Mouse (Mus musculus) kidney, embryonic 15.5 days (tissue): Measurements from ENCODE around the gene Rnaseh2b. TPM values are rescaled to one million over a fixed set of nuclear protein-coding genes. Genes with fewer than 3 reads are reported as not detected.

ENCODE experiments used
- ATAC-seq: fragments of 200-750 bp; cut with Nextera tagmentation; replicated peaks from 2 replicates; pipeline ENCODE4 v1.8.0; 2017; ENCODE audit warnings: moderate TSS enrichment; ENCODE audit not compliant: low FRiP score
- H3K27ac ChIP-seq: fragments of 300-500 bp; sonication (generic); 2 replicates; pipeline ENCODE4 v1.5.1; 2015; ENCODE audit warnings: mild to moderate bottlenecking, inconsistent platforms
- H3K27me3 ChIP-seq: fragments of 300-500 bp; sonication (generic); 2 replicates; pipeline ENCODE4 v1.6.1; 2015; ENCODE audit warnings: inconsistent platforms
- H3K36me3 ChIP-seq: fragments of 300-500 bp; sonication (generic); 2 replicates; pipeline ENCODE4 v1.6.1; 2015; ENCODE audit warnings: inconsistent platforms
- H3K4me1 ChIP-seq: fragments of 300-500 bp; sonication (generic); 2 replicates; pipeline ENCODE4 v1.6.1; 2015; ENCODE audit warnings: inconsistent platforms
- H3K4me2 ChIP-seq: fragments of 300-500 bp; sonication (generic); 2 replicates; pipeline ENCODE4 v1.6.1; 2015; ENCODE audit warnings: moderate library complexity, mild to moderate bottlenecking, inconsistent platforms
- H3K4me3 ChIP-seq: fragments of 300-500 bp; sonication (generic); replicated peaks from 2 replicates; pipeline ENCODE4 v1.5.1; 2015; ENCODE audit warnings: mild to moderate bottlenecking, inconsistent platforms
- H3K9ac ChIP-seq: fragments of 300-500 bp; sonication (generic); 2 replicates; pipeline ENCODE4 v1.6.1; 2015; ENCODE audit warnings: mild to moderate bottlenecking, inconsistent platforms
- H3K9me3 ChIP-seq: fragments of 300-500 bp; sonication (generic); replicated peaks from 2 replicates; pipeline ENCODE4 v1.6.1; 2016; ENCODE audit warnings: inconsistent platforms
- WGBS: fragments of 180-500 bp; shearing (Covaris S2); methylation state at CpG from one replicate; pipeline ENCODE4 v1.1.7; 2015; ENCODE audit warnings: mixed read lengths; 5-methylcytosine and 5-hydroxymethylcytosine counted together
- polyA plus RNA-seq: library from polyadenylated mRNA; unstranded; fragments of >200 nt; fragmentation: Nextera tagmentation; extraction: Ambion mirVana; gene quantifications from 2 replicates; pipeline ENCODE4 v1.2.1, GENCODE M21; 2015

Rnaseh2b gene
- polyA plus RNA-seq, 1 experiment from 2014 or later = 53.6 TPM

- no peak for ATAC-seq
- 71% methylated on average over 10 of the region's 10 CpGs for WGBS
- Histone ChIP-seq H3K4me1 (0 out of 2 replicates have a peak, but pooled peaks cover 3% of the 10 kb centered on the region), H3K9me3 (no peaks in the 10 kb centered on the region), H3K4me2 (no peak overlapping the region), H3K4me3 (no peak overlapping the region), H3K9ac (no peak overlapping the region; the same call in 1 of the 2 replicates), H3K36me3 (no peaks in the 10 kb centered on the region), H3K27me3 (no peaks in the 10 kb centered on the region), H3K27ac (no peak overlapping the region)
Observed at GRCm38 (mm10) chr14:62342643-62343144, 50.3 kb downstream of the Rnaseh2b start.

GRCm38 (mm10) chr14:62346570-62346969 is 54.2 kb downstream of the Rnaseh2b start:
- no peak overlapping the region for H3K27ac ChIP-seq
- no peak overlapping the region for H3K4me2 ChIP-seq
- peaks cover 8% of the 10 kb centered on the region; the same call in 1 of the 2 replicates for H3K4me1 ChIP-seq
- no peaks in the 10 kb centered on the region for H3K9me3 ChIP-seq
- H3K4me3 ChIP-seq = no peak overlapping the region
- peaks cover 16% of the 10 kb centered on the region for H3K36me3 ChIP-seq
- ATAC-seq = no peak
- no peak overlapping the region for H3K9ac ChIP-seq
- H3K27me3 ChIP-seq = no peaks in the 10 kb centered on the region
- WGBS = 71% methylated on average over 11 of the region's 11 CpGs

- Histone ChIP-seq H3K36me3 (peaks cover 16% of the 10 kb centered on the region), H3K4me1 (peaks cover 8% of the 10 kb centered on the region; the same call in 1 of the 2 replicates), H3K27ac (no peak overlapping the region), H3K27me3 (no peaks in the 10 kb centered on the region), H3K4me3 (no peak overlapping the region), H3K9me3 (no peaks in the 10 kb centered on the region), H3K4me2 (no peak overlapping the region), H3K9ac (no peak overlapping the region)
- ATAC-seq = no peak
- WGBS = 84% methylated on average over 7 of the region's 7 CpGs
Observed at GRCm38 (mm10) chr14:62347103-62347502, 54.7 kb downstream of the Rnaseh2b start.

- H3K27ac ChIP-seq = no peak overlapping the region
- no peak overlapping the region for H3K9ac ChIP-seq
- no peak for ATAC-seq
- peaks cover 25% of the 10 kb centered on the region for H3K36me3 ChIP-seq
- no peak overlapping the region for H3K4me3 ChIP-seq
- H3K4me1 ChIP-seq = peaks cover 5% of the 10 kb centered on the region; the same call in 1 of the 2 replicates
- no peak overlapping the region for H3K4me2 ChIP-seq
- H3K9me3 ChIP-seq = no peaks in the 10 kb centered on the region
- WGBS = 60% methylated on average over 5 of the region's 5 CpGs
- no peaks in the 10 kb centered on the region for H3K27me3 ChIP-seq
Observed at GRCm38 (mm10) chr14:62349786-62350185, 57.4 kb downstream of the Rnaseh2b start.

GRCm38 (mm10) chr14:62350186-62350585 is 57.8 kb downstream of the Rnaseh2b start:
- Histone ChIP-seq H3K4me2 (no peak overlapping the region), H3K4me3 (no peak overlapping the region), H3K27me3 (no peaks in the 10 kb centered on the region), H3K36me3 (peaks cover 25% of the 10 kb centered on the region), H3K9ac (no peak overlapping the region), H3K9me3 (no peaks in the 10 kb centered on the region), H3K4me1 (peaks cover 5% of the 10 kb centered on the region; the same call in 1 of the 2 replicates), H3K27ac (no peak overlapping the region)
- no peak for ATAC-seq
- 71% methylated on average over 4 of the region's 4 CpGs for WGBS

- Histone ChIP-seq H3K4me1 (peaks cover 5% of the 10 kb centered on the region; the same call in 1 of the 2 replicates), H3K36me3 (peaks cover 25% of the 10 kb centered on the region), H3K27ac (no peak overlapping the region), H3K4me3 (no peak overlapping the region), H3K4me2 (no peak overlapping the region), H3K9me3 (no peaks in the 10 kb centered on the region), H3K9ac (no peak overlapping the region), H3K27me3 (no peaks in the 10 kb centered on the region)
- ATAC-seq = no peak
- 95% methylated on average over 3 of the region's 3 CpGs for WGBS
Observed at GRCm38 (mm10) chr14:62350890-62351289, 58.5 kb downstream of the Rnaseh2b start.

- 85% methylated on average over 9 of the region's 9 CpGs for WGBS
- H3K36me3 ChIP-seq = peaks cover 25% of the 10 kb centered on the region
- H3K4me3 ChIP-seq = no peak overlapping the region
- H3K9me3 ChIP-seq = no peaks in the 10 kb centered on the region
- no peaks in the 10 kb centered on the region for H3K27me3 ChIP-seq
- H3K27ac ChIP-seq = no peak overlapping the region
- peaks cover 5% of the 10 kb centered on the region; the same call in 1 of the 2 replicates for H3K4me1 ChIP-seq
- no peak overlapping the region for H3K4me2 ChIP-seq
- no peak for ATAC-seq
- no peak overlapping the region for H3K9ac ChIP-seq
Observed at GRCm38 (mm10) chr14:62353372-62353771, 61.0 kb downstream of the Rnaseh2b start.

GRCm38 (mm10) chr14:62353793-62354192 is 61.4 kb downstream of the Rnaseh2b start:
- peaks cover 5% of the 10 kb centered on the region; the same call in 1 of the 2 replicates for H3K4me1 ChIP-seq
- H3K9me3 ChIP-seq = no peaks in the 10 kb centered on the region
- no peak overlapping the region for H3K9ac ChIP-seq
- peaks cover 24% of the 10 kb centered on the region for H3K36me3 ChIP-seq
- no peak overlapping the region for H3K4me3 ChIP-seq
- ATAC-seq = no peak
- no peak overlapping the region for H3K4me2 ChIP-seq
- no peak overlapping the region for H3K27ac ChIP-seq
- H3K27me3 ChIP-seq = no peaks in the 10 kb centered on the region
- 96% methylated on average over 5 of the region's 5 CpGs for WGBS

GRCm38 (mm10) chr14:62355201-62355600 is 62.8 kb downstream of the Rnaseh2b start:
- WGBS = 77% methylated on average over 7 of the region's 7 CpGs
- Histone ChIP-seq H3K27ac (no peak overlapping the region), H3K4me3 (no peak overlapping the region), H3K9ac (no peak overlapping the region), H3K4me1 (no peaks in the 10 kb centered on the region), H3K36me3 (peaks cover 19% of the 10 kb centered on the region; the same call in 1 of the 2 replicates), H3K4me2 (no peak overlapping the region), H3K27me3 (no peaks in the 10 kb centered on the region), H3K9me3 (no peaks in the 10 kb centered on the region)
- ATAC-seq = no peak

GRCm38 (mm10) chr14:62361263-62361980 is 69.0 kb downstream of the Rnaseh2b start:
- no peak for ATAC-seq
- no peaks in the 10 kb centered on the region for H3K27me3 ChIP-seq
- no peak overlapping the region for H3K9ac ChIP-seq
- no peak overlapping the region for H3K4me2 ChIP-seq
- 81% methylated on average over 8 of the region's 8 CpGs for WGBS
- H3K4me3 ChIP-seq = no peak overlapping the region
- peaks cover 54% of the 10 kb centered on the region for H3K36me3 ChIP-seq
- no peaks in the 10 kb centered on the region for H3K4me1 ChIP-seq
- H3K27ac ChIP-seq = no peak overlapping the region
- no peaks in the 10 kb centered on the region for H3K9me3 ChIP-seq

GRCm38 (mm10) chr14:62363774-62364173 is 71.4 kb downstream of the Rnaseh2b start:
- no peaks in the 10 kb centered on the region for H3K9me3 ChIP-seq
- H3K4me3 ChIP-seq = no peak overlapping the region
- 95% methylated on average over 2 of the region's 2 CpGs for WGBS
- no peaks in the 10 kb centered on the region for H3K27me3 ChIP-seq
- no peak for ATAC-seq
- H3K4me2 ChIP-seq = no peak overlapping the region
- peaks cover 61% of the 10 kb centered on the region for H3K36me3 ChIP-seq
- H3K9ac ChIP-seq = no peak overlapping the region
- no peaks in the 10 kb centered on the region for H3K4me1 ChIP-seq
- no peak overlapping the region for H3K27ac ChIP-seq

GRCm38 (mm10) chr14:62370819-62371218 is 78.4 kb downstream of the Rnaseh2b start:
- no peak overlapping the region for H3K4me3 ChIP-seq
- peak overlapping the region; percentile 62 for H3K27ac ChIP-seq
- H3K4me1 ChIP-seq = peaks cover 44% of the 10 kb centered on the region
- no peak overlapping the region for H3K9ac ChIP-seq
- no peaks in the 10 kb centered on the region for H3K9me3 ChIP-seq
- ATAC-seq = peak; percentile 49; the same call in 1 of the 2 replicates
- H3K36me3 ChIP-seq = peaks cover 23% of the 10 kb centered on the region
- 32% methylated on average over 6 of the region's 6 CpGs for WGBS
- H3K27me3 ChIP-seq = no peaks in the 10 kb centered on the region
- no peak overlapping the region for H3K4me2 ChIP-seq
